Mouse (Mus musculus) liver, embryonic 15.5 days (tissue): ENCODE measurements around the gene Uck2. TPM values are rescaled to one million over a fixed set of nuclear protein-coding genes. Genes with fewer than 3 reads are reported as not detected.
A peak's percentile ranks its signal among the peaks of the same experiment; 100 is the strongest.

ENCODE experiments used
- ATAC-seq: fragments of 200-750 bp; cut with Nextera tagmentation; 2 replicates; pipeline ENCODE4 v1.8.0; 2017; ENCODE audit warnings: moderate number of reproducible peaks, mild to moderate bottlenecking, moderate library complexity; ENCODE audit not compliant: insufficient read depth
- H3K27ac ChIP-seq: fragments of 300-500 bp; sonication (generic); replicated peaks from 2 replicates; pipeline ENCODE4 v1.5.1; 2015; ENCODE audit warnings: mild to moderate bottlenecking, inconsistent platforms
- H3K27me3 ChIP-seq: fragments of 300-500 bp; sonication (generic); 2 replicates; pipeline ENCODE4 v1.6.1; 2015; ENCODE audit warnings: mild to moderate bottlenecking, inconsistent platforms
- H3K36me3 ChIP-seq: fragments of 300-500 bp; sonication (generic); replicated peaks from 2 replicates; pipeline ENCODE4 v1.6.1; 2015; ENCODE audit warnings: moderate library complexity, mild to moderate bottlenecking, inconsistent platforms
- H3K4me1 ChIP-seq: fragments of 300-500 bp; sonication (generic); replicated peaks from 2 replicates; pipeline ENCODE4 v1.6.1; 2015; ENCODE audit warnings: inconsistent platforms
- H3K4me2 ChIP-seq: fragments of 300-500 bp; sonication (generic); 2 replicates; pipeline ENCODE4 v1.6.1; 2015; ENCODE audit warnings: moderate library complexity, mild to moderate bottlenecking, inconsistent platforms
- H3K4me3 ChIP-seq: fragments of 300-500 bp; sonication (generic); replicated peaks from 2 replicates; pipeline ENCODE4 v1.5.1; 2015; ENCODE audit warnings: mild to moderate bottlenecking, inconsistent platforms
- H3K9ac ChIP-seq: fragments of 300-500 bp; sonication (generic); 2 replicates; pipeline ENCODE4 v1.6.1; 2015; ENCODE audit warnings: moderate library complexity, mild to moderate bottlenecking, inconsistent platforms
- H3K9me3 ChIP-seq: fragments of 300-500 bp; sonication (generic); replicated peaks from 2 replicates; pipeline ENCODE4 v1.6.1; 2016; ENCODE audit warnings: inconsistent platforms
- WGBS: fragments of 180-500 bp; shearing (Covaris S2); methylation state at CpG from one replicate; pipeline ENCODE4 v1.1.7; 2015; ENCODE audit warnings: mixed read lengths; ENCODE audit not compliant: insufficient replicate concordance; 5-methylcytosine and 5-hydroxymethylcytosine counted together
- polyA plus RNA-seq: library from polyadenylated mRNA; unstranded; fragments of >200 nt; fragmentation: Nextera tagmentation; extraction: Ambion mirVana; gene quantifications from 2 replicates; pipeline ENCODE4 v1.2.1, GENCODE M21; 2015

Gene Uck2
- polyA plus RNA-seq, 1 experiment from 2014 or later, result 36.0 TPM

GRCm38 (mm10) chr1:167283441-167284257, 1.5 kb downstream of the Uck2 start:
- Histone ChIP-seq H3K4me3 (peak overlapping the region; percentile 79), H3K27ac (peak overlapping the region; percentile 77), H3K27me3 (peaks cover 26% of the 10 kb centered on the region), H3K9me3 (no peaks in the 10 kb centered on the region), H3K36me3 (no peaks in the 10 kb centered on the region), H3K9ac (peak overlapping the region; percentile 72), H3K4me2 (peak overlapping the region; percentile 98), H3K4me1 (peaks cover 80% of the 10 kb centered on the region)
- under 1% methylated on average over 44 of the region's 44 CpGs for WGBS
- no peak for ATAC-seq

- 16% methylated on average over 5 of the region's 5 CpGs for WGBS
- Histone ChIP-seq H3K4me2 (peak overlapping the region; percentile 98), H3K4me3 (peak overlapping the region; percentile 79), H3K4me1 (peaks cover 72% of the 10 kb centered on the region), H3K36me3 (no peaks in the 10 kb centered on the region), H3K9ac (peak overlapping the region; percentile 72; the same call in 1 of the 2 replicates), H3K27ac (peak overlapping the region; percentile 77), H3K9me3 (no peaks in the 10 kb centered on the region), H3K27me3 (peaks cover 26% of the 10 kb centered on the region)
- ATAC-seq, result no peak
Measured at GRCm38 (mm10) chr1:167282768-167283167, 2.4 kb downstream of the Uck2 start.

- peaks cover 22% of the 10 kb centered on the region for H3K27me3 ChIP-seq
- no peaks in the 10 kb centered on the region for H3K36me3 ChIP-seq
- H3K9ac ChIP-seq, result no peak overlapping the region
- no peak overlapping the region for H3K27ac ChIP-seq
- WGBS, result 62% methylated on average over 3 of the region's 3 CpGs
- H3K4me3 ChIP-seq, result 0 out of 2 replicates have a peak overlapping the region, but pooled peaks have one; percentile 6
- H3K4me1 ChIP-seq, result peaks cover 65% of the 10 kb centered on the region
- H3K4me2 ChIP-seq, result peak overlapping the region; percentile 98
- no peak for ATAC-seq
- H3K9me3 ChIP-seq, result no peaks in the 10 kb centered on the region
Measured at GRCm38 (mm10) chr1:167282112-167282511, 3.0 kb downstream of the Uck2 start.

GRCm38 (mm10) chr1:167280061-167280460, 5.1 kb downstream of the Uck2 start:
- Histone ChIP-seq H3K9me3 (no peaks in the 10 kb centered on the region), H3K9ac (no peak overlapping the region), H3K4me1 (peaks cover 60% of the 10 kb centered on the region), H3K36me3 (no peaks in the 10 kb centered on the region), H3K27me3 (peaks cover 5% of the 10 kb centered on the region; the same call in 1 of the 2 replicates), H3K27ac (no peak overlapping the region), H3K4me3 (no peak overlapping the region), H3K4me2 (no peak overlapping the region)
- no peak for ATAC-seq
- WGBS, result 64% methylated on average over 10 of the region's 10 CpGs

GRCm38 (mm10) chr1:167279160-167279715, 5.9 kb downstream of the Uck2 start:
- Histone ChIP-seq H3K9me3 (no peaks in the 10 kb centered on the region), H3K9ac (no peak overlapping the region), H3K36me3 (no peaks in the 10 kb centered on the region), H3K27ac (no peak overlapping the region), H3K4me2 (no peak overlapping the region), H3K27me3 (no peaks in the 10 kb centered on the region), H3K4me3 (no peak overlapping the region), H3K4me1 (peaks cover 61% of the 10 kb centered on the region)
- 62% methylated on average over 13 of the region's 13 CpGs for WGBS
- ATAC-seq, result no peak

- Histone ChIP-seq H3K9ac (no peak overlapping the region), H3K27ac (no peak overlapping the region)
- WGBS, result 77% methylated on average over 6 of the region's 6 CpGs
Measured at GRCm38 (mm10) chr1:167278395-167278794, 6.7 kb downstream of the Uck2 start.

GRCm38 (mm10) chr1:167274646-167275390, 10.3 kb downstream of the Uck2 start:
- Histone ChIP-seq H3K9me3 (no peaks in the 10 kb centered on the region), H3K36me3 (no peaks in the 10 kb centered on the region), H3K4me3 (no peak overlapping the region), H3K27me3 (no peaks in the 10 kb centered on the region), H3K27ac (peak overlapping the region; percentile 77), H3K4me1 (peaks cover 64% of the 10 kb centered on the region), H3K4me2 (no peak overlapping the region), H3K9ac (no peak overlapping the region)
- 67% methylated on average over 12 of the region's 12 CpGs for WGBS
- no peak for ATAC-seq

More at GRCm38 (mm10) chr1:167278395-167278794, 6.7 kb downstream of the Uck2 start:
- Histone ChIP-seq H3K4me2 (no peak overlapping the region), H3K4me1 (peaks cover 61% of the 10 kb centered on the region), H3K27me3 (no peaks in the 10 kb centered on the region), H3K36me3 (no peaks in the 10 kb centered on the region), H3K9me3 (no peaks in the 10 kb centered on the region), H3K4me3 (no peak overlapping the region)
- ATAC-seq, result no peak

- peak; percentile 34 for ATAC-seq
- Histone ChIP-seq H3K9ac (peak overlapping the region; percentile 25; the same call in 1 of the 2 replicates), H3K27ac (peak overlapping the region; percentile 77), H3K4me3 (peak overlapping the region; percentile 14; the same call in 1 of the 2 replicates), H3K4me1 (peaks cover 66% of the 10 kb centered on the region), H3K4me2 (peak overlapping the region; percentile 57), H3K27me3 (no peaks in the 10 kb centered on the region), H3K36me3 (no peaks in the 10 kb centered on the region), H3K9me3 (no peaks in the 10 kb centered on the region)
- 24% methylated on average over 14 of the region's 14 CpGs for WGBS
Measured at GRCm38 (mm10) chr1:167273380-167274163, 11.5 kb downstream of the Uck2 start.

GRCm38 (mm10) chr1:167271841-167272240, 13.3 kb downstream of the Uck2 start:
- peaks cover 80% of the 10 kb centered on the region for H3K4me1 ChIP-seq
- 26% methylated on average over 8 of the region's 8 CpGs for WGBS
- no peaks in the 10 kb centered on the region for H3K36me3 ChIP-seq
- peak overlapping the region; percentile 41; the same call in 1 of the 2 replicates for H3K9ac ChIP-seq
- H3K27me3 ChIP-seq, result no peaks in the 10 kb centered on the region
- no peaks in the 10 kb centered on the region for H3K9me3 ChIP-seq
- peak; percentile 8; the same call in 1 of the 2 replicates for ATAC-seq
- H3K27ac ChIP-seq, result peak overlapping the region; percentile 83
- H3K4me3 ChIP-seq, result no peak overlapping the region
- peak overlapping the region; percentile 60 for H3K4me2 ChIP-seq

- WGBS, result 5% methylated on average over 4 of the region's 4 CpGs
- Histone ChIP-seq H3K4me3 (0 out of 2 replicates have a peak overlapping the region, but pooled peaks have one; percentile 10), H3K9me3 (no peaks in the 10 kb centered on the region), H3K9ac (peak overlapping the region; percentile 41; the same call in 1 of the 2 replicates), H3K27ac (peak overlapping the region; percentile 83), H3K36me3 (no peaks in the 10 kb centered on the region), H3K4me2 (peak overlapping the region; percentile 60), H3K27me3 (no peaks in the 10 kb centered on the region), H3K4me1 (peaks cover 80% of the 10 kb centered on the region)
- peak; percentile 87 for ATAC-seq
Measured at GRCm38 (mm10) chr1:167271304-167271703, 13.8 kb downstream of the Uck2 start.
